Mouse (Mus musculus) forebrain, embryonic 16.5 days (tissue): ENCODE measurements around the gene Otulin. TPM values are rescaled to one million over a fixed set of nuclear protein-coding genes. Genes with fewer than 3 reads are reported as not detected.
A peak's percentile ranks its signal among the peaks of the same experiment; 100 is the strongest.

ENCODE experiments used
- ATAC-seq: fragments of 200-750 bp; cut with Nextera tagmentation; 2 replicates; pipeline ENCODE4 v1.8.0; 2017; ENCODE audit warnings: mild to moderate bottlenecking, moderate library complexity
- H3K27ac ChIP-seq: fragments of 300-500 bp; sonication (generic); 2 replicates; pipeline ENCODE4 v1.5.1; 2014; ENCODE audit warnings: low read length, control low read depth
- H3K27me3 ChIP-seq: fragments of 300-500 bp; sonication (generic); replicated peaks from 2 replicates; pipeline ENCODE4 v1.6.1; 2014; ENCODE audit warnings: low read length; ENCODE audit not compliant: control insufficient read depth, insufficient read depth
- H3K36me3 ChIP-seq: fragments of 300-500 bp; sonication (generic); 2 replicates; pipeline ENCODE4 v1.6.1; 2014; ENCODE audit not compliant: control insufficient read depth, insufficient read depth
- H3K4me1 ChIP-seq: fragments of 300-500 bp; sonication (generic); replicated peaks from 2 replicates; pipeline ENCODE4 v1.6.1; 2014; ENCODE audit warnings: low read length; ENCODE audit not compliant: control insufficient read depth, insufficient read depth
- H3K4me2 ChIP-seq: fragments of 300-500 bp; sonication (generic); 2 replicates; pipeline ENCODE4 v1.6.1; 2014; ENCODE audit warnings: mild to moderate bottlenecking, low read length, control low read depth
- H3K4me3 ChIP-seq: fragments of 300-500 bp; sonication (generic); replicated peaks from 2 replicates; pipeline ENCODE4 v1.5.1; 2014; ENCODE audit warnings: mild to moderate bottlenecking, low read length, control low read depth
- H3K9ac ChIP-seq: fragments of 300-500 bp; sonication (generic); replicated peaks from 2 replicates; pipeline ENCODE4 v1.6.1; 2014; ENCODE audit warnings: low read depth, low read length, control low read depth
- H3K9me3 ChIP-seq: fragments of 300-500 bp; sonication (generic); 2 replicates; pipeline ENCODE4 v1.6.1; 2016; ENCODE audit warnings: low read length; ENCODE audit not compliant: control insufficient read depth
- WGBS: fragments of 180-500 bp; shearing (Covaris S2); extraction: QIAGEN DNeasy Blood & Tissue Kit; methylation state at CpG from one replicate; pipeline ENCODE4 v1.1.7; 2014; 5-methylcytosine and 5-hydroxymethylcytosine counted together
- polyA plus RNA-seq: library from polyadenylated mRNA; unstranded; fragments of >200 nt; fragmentation: Nextera tagmentation; extraction: Ambion mirVana; gene quantifications from 2 replicates; pipeline ENCODE4 v1.2.1, GENCODE M21; 2015

Otulin gene
- polyA plus RNA-seq, 1 experiment from 2014 or later, result 28.0 TPM

DNA sequence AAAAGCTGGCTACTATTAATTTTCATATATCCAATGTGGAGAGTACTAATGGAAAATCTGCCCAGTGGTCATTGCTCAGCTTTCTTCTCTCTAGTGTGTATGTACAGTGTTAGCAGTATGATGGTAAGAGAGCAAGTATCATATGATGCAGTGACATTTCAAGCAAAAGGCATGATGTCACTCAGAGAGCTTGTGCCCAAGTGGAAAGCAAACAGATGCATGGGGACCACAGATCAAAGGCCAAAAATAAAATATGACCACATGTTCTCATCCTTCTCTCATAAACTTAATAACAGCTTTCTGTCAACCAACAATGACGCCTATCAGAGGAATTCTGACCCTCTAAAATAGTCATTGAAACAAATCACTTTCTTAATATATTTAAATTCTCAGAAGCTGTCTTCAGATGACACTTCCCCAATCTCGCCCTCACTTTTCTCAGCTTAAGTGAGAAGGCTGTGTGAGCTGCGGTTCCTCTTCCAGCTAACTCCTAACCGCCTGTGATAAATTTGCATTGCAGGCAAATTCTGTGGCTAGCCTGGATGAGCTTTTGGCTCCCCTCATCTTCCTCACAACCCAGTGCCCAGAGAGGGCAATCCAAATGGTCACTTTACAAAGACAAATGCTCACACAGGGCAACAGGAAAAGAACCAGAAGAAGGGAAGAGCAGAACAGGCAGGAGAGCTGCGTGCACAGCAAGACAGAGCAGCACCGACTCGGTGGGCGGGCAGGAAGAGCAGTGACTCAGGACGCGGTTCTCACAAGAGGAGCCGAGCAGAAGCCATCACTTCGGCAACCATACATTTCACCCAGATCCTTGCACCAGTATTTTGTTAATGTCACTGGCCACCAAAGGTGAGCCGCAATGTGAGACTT, 5.2 kb downstream of the Otulin start:
- peaks cover 13% of the 10 kb centered on the region for H3K4me1 ChIP-seq
- H3K9ac ChIP-seq, result no peak overlapping the region
- no peak overlapping the region for H3K4me2 ChIP-seq
- H3K27ac ChIP-seq, result no peak overlapping the region
- no peak for ATAC-seq
- 0 out of 2 replicates have a peak, but pooled peaks cover 3% of the 10 kb centered on the region for H3K36me3 ChIP-seq
- H3K27me3 ChIP-seq, result no peaks in the 10 kb centered on the region
- no peak overlapping the region for H3K4me3 ChIP-seq
- H3K9me3 ChIP-seq, result no peaks in the 10 kb centered on the region
- 91% methylated on average over 13 of the region's 13 CpGs for WGBS

DNA sequence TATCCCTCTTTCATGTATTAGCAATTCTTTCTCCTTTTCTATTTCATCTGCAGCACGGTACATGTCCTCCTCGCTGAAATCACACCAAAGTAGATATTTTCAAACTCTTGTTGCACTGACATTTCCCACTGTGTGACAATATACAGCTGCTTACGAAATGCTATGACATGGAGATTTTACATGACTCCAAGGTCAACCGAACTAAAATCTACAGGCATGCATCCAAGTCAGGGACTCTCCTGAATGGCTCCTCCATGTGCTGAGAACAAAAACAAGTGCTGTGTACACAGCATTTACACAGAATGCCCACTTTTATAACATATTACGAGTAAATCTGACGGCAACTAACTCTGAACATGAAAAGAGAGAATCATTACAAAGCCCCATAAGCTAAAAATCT, 7.2 kb downstream of the Otulin start:
- WGBS, result 91% methylated on average over 6 of the region's 6 CpGs
- ATAC-seq, result no peak
- no peaks in the 10 kb centered on the region for H3K9me3 ChIP-seq
- no peak overlapping the region for H3K27ac ChIP-seq
- peaks cover 3% of the 10 kb centered on the region; the same call in 1 of the 2 replicates for H3K36me3 ChIP-seq
- H3K4me1 ChIP-seq, result no peaks in the 10 kb centered on the region
- H3K27me3 ChIP-seq, result no peaks in the 10 kb centered on the region
- H3K9ac ChIP-seq, result no peak overlapping the region
- no peak overlapping the region for H3K4me3 ChIP-seq
- H3K4me2 ChIP-seq, result no peak overlapping the region

DNA sequence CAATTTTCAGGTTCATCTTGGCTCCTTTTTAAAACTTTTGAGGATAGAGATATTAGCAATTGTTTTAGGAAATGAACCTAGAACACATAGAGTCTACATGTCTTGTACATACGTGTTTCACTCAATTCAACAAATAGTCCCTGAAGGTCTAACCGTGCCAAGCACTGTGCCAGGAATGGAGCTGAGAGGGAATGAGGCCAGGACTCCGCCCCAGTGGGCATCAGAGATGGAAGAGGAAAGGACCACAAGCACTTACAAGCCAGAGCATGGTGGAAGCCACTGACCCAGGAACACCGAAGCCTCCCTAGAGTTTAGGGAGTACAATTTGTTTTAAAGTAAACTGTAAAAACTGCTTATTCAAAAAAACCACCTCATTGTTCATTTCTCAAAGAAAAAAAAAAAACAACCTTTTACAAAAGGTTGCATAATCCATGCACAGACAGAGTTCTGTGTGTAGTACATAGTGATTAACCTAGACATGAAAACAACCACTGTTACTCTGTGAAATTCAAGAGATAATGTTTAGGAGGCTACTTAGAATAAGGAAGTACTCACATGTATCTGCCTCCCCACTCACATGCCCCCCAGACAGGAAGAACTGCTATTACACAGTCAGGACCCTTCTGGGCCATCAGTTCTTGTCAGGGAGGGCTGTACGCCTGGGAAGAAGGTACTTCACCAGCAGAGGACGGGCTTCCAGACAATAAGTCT, 9.9 kb downstream of the Otulin start:
- Histone ChIP-seq H3K4me2 (no peak overlapping the region), H3K4me3 (no peak overlapping the region), H3K27ac (no peak overlapping the region), H3K27me3 (no peaks in the 10 kb centered on the region), H3K9ac (no peak overlapping the region), H3K9me3 (no peaks in the 10 kb centered on the region), H3K4me1 (no peaks in the 10 kb centered on the region), H3K36me3 (peaks cover 7% of the 10 kb centered on the region)
- 85% methylated on average over 6 of the region's 6 CpGs for WGBS
- no peak for ATAC-seq

DNA sequence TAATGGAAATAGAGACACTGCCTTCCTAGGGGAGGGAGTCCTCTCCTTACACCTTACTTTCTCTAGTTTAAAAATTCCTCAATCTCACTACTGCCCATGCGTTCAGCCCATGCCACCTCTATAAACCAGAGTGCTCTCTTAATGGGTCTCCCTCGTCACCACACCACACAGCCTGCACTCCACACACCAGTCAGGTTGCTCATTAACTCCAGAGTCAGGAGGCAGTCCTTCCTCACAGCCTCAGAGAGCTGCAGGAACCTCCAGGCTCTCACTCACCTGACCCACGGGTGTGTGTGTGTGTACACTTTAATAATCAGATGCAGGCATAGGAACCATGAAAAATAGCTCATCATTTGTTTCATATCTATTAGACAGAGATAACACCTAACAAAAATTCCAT, 10.8 kb downstream of the Otulin start:
- peaks cover 9% of the 10 kb centered on the region for H3K36me3 ChIP-seq
- H3K4me1 ChIP-seq, result no peaks in the 10 kb centered on the region
- no peak overlapping the region for H3K4me2 ChIP-seq
- no peak for ATAC-seq
- no peak overlapping the region for H3K27ac ChIP-seq
- H3K9ac ChIP-seq, result no peak overlapping the region
- WGBS, result 95% methylated on average over 3 of the region's 3 CpGs
- H3K9me3 ChIP-seq, result no peaks in the 10 kb centered on the region
- H3K4me3 ChIP-seq, result no peak overlapping the region
- no peaks in the 10 kb centered on the region for H3K27me3 ChIP-seq

DNA sequence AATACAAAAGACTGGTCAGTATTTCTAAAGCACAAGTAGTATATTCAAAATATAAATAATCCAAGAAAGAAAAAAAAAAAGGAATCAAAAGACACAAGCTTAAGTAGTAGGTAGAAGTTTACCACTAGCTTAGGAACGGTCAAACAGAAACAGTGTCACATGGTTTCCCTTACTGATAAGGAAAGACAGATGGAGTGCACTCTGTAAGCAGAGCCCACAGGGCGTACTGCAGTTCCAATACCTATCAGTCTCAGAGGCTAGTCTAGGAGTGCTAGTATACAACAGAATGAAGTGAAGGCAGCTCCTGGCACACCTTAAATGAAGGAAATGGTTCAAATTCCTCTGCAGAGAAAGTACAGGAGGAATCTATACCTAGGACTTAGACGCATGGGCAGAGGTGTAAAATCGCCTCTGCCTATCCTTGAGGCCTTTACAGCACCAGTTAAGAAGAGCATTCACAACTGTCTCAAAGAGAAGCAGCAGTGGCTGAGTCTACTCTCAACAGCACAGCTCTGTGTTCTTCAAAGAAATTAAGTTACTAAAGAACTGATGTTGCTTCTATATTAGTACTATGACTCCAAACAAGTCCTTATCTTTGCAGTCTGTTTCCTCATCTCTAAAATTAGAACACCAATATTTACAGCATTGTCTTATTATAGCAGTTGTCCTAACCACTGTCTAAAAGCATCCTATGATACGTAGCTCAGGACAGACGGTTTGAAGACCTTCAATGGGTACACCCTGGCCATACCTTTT, 11.5 kb downstream of the Otulin start:
- Histone ChIP-seq H3K4me3 (no peak overlapping the region), H3K36me3 (peaks cover 9% of the 10 kb centered on the region), H3K4me2 (no peak overlapping the region), H3K4me1 (no peaks in the 10 kb centered on the region), H3K27me3 (no peaks in the 10 kb centered on the region), H3K27ac (no peak overlapping the region), H3K9me3 (no peaks in the 10 kb centered on the region), H3K9ac (no peak overlapping the region)
- no peak for ATAC-seq
- 90% methylated on average over 6 of the region's 6 CpGs for WGBS

DNA sequence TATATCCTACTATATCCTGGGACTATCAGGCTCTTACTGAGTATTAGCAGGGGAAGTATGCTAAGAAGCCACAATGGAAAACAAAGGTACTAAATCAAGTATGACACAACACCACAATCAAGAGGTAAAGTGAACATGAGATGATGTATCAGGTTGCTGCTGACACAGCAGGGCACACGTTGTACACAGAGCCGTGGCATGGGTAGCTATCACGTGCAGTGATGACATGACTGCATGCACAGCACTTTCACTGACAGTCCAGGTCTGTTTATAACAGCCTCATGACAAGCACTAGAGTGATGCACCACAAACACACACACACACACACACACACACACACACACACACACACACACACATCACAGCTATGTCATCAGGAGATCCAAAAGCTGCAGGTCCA, 13.3 kb downstream of the Otulin start:
- peaks cover 11% of the 10 kb centered on the region for H3K36me3 ChIP-seq
- H3K4me2 ChIP-seq, result no peak overlapping the region
- H3K4me1 ChIP-seq, result no peaks in the 10 kb centered on the region
- no peak overlapping the region for H3K27ac ChIP-seq
- H3K4me3 ChIP-seq, result no peak overlapping the region
- no peak overlapping the region for H3K9ac ChIP-seq
- WGBS, result 91% methylated on average over 3 of the region's 3 CpGs
- no peaks in the 10 kb centered on the region for H3K27me3 ChIP-seq
- H3K9me3 ChIP-seq, result no peaks in the 10 kb centered on the region
- ATAC-seq, result no peak

DNA sequence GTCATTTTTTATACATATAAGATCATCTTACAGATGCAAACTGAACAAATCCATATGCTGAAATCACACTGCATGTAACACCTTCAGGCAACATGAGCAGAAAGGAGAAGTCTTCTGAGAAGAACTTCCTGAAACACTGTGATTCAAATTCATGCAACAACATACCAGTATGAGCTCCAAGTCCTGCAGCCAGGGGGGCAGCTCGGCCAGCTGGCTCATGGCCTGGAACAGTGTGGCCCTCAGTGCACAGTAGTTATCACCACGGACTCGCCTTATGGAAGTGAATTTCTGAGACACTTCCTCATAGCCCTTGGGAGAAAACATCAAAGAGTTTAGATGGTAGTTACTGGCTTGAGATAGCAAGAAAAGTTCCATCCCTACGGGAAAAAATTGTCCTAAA, 14.3 kb downstream of the Otulin start:
- no peak for ATAC-seq
- no peaks in the 10 kb centered on the region for H3K27me3 ChIP-seq
- H3K4me2 ChIP-seq, result no peak overlapping the region
- WGBS, result 77% methylated on average over 4 of the region's 4 CpGs
- H3K4me1 ChIP-seq, result no peaks in the 10 kb centered on the region
- H3K9me3 ChIP-seq, result no peaks in the 10 kb centered on the region
- H3K4me3 ChIP-seq, result no peak overlapping the region
- H3K36me3 ChIP-seq, result peaks cover 11% of the 10 kb centered on the region
- H3K27ac ChIP-seq, result no peak overlapping the region
- no peak overlapping the region for H3K9ac ChIP-seq

DNA sequence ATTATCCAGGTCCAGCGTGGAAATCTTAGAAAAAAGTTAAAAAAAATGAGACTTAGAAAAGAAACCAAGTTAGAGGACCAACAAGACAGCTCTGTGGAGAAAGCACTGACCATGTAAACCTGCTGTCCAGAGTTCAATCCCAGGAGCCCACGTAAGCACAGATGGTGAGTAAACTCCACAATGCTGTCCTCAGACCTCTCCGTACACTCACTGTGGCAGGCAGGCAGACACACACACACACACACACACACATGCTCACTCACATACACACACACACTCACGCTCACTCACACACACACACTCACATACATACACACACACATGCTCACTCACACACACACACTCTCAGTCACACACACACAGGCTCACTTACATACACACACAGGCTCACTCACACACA, 17.2 kb downstream of the Otulin start:
- Histone ChIP-seq H3K9me3 (no peaks in the 10 kb centered on the region), H3K36me3 (peaks cover 11% of the 10 kb centered on the region; the same call in 1 of the 2 replicates), H3K27ac (no peak overlapping the region), H3K4me1 (no peaks in the 10 kb centered on the region), H3K4me3 (no peak overlapping the region), H3K9ac (no peak overlapping the region), H3K4me2 (no peak overlapping the region), H3K27me3 (no peaks in the 10 kb centered on the region)
- 0 out of 2 replicates have a peak, but pooled peaks have one; percentile 32 for ATAC-seq
- WGBS, result 92% methylated on average over 4 of the region's 4 CpGs
